Mouse (Mus musculus): ENCODE results near the gene Cdkl3. TPM values are rescaled to one million over a fixed set of nuclear protein-coding genes. Genes with fewer than 3 reads are reported as not detected.
A peak's percentile ranks its signal among the peaks of the same experiment; 100 is the strongest.

The Cdkl3 gene
- polyA plus RNA-seq, 1 experiment from 2014 or later, result 9.4 TPM

DNA sequence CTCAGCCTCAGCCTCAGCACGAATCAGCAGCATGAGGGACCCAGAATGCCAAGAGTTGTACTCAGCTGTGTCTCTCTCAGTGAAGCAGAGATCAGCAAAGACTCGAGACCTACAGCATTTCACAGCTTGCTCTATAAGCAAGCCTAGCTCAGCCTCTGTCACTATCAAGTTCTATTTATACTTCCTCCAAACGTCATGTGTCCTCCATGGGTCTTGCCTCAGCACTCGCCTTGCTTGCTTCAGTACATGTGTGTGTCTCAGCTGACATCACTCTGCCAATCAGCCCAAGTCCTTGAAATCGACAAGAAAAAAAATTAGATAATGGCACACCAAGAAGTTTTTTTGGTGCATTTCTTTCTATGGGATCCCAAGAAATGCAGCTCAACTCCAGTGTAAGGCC lies 52.2 kb downstream of the Cdkl3 start:
- 45% methylated on average over 5 of the region's 5 CpGs for WGBS
- no peak for ATAC-seq (ENCODE audit: insufficient number of reproducible peaks, low FRiP score)
- H3K27me3 ChIP-seq (replicated peaks), result no peaks in the 10 kb centered on the region
- H3K4me3 ChIP-seq, result no peak overlapping the region
- H3K4me1 ChIP-seq (replicated peaks), result 0 out of 2 replicates have a peak, but pooled peaks cover 16% of the 10 kb centered on the region
- H3K9ac ChIP-seq, result no peak overlapping the region
- H3K27ac ChIP-seq (ENCODE audit: poor library complexity, severe bottlenecking), result peak overlapping the region; percentile 57; the same call in 1 of the 2 replicates
- H3K36me3 ChIP-seq, result no peaks in the 10 kb centered on the region
- H3K4me2 ChIP-seq, result no peak overlapping the region
- H3K9me3 ChIP-seq (replicated peaks), result no peaks in the 10 kb centered on the region

DNA sequence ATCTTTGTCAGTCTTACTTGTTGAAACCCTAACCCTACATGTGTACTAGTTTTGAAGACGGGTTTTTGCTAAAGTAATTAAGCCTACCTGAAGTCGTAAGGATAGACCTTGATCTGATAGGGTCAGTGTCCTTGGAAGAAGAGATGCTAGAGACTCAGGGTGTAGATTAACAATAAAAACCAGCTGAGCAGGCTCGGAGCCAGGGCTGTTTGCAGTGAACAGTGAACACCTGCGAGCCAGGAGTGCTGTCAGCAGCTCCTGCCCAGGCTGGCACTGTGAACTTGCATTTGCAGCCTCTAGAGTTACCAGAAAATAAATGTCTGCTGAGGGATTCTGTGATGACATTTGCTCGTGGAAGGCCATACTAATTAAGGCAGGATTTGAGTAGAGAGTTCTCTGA lies 55.0 kb downstream of the Cdkl3 start:
- Histone ChIP-seq H3K4me1 (replicated peaks) (0 out of 2 replicates have a peak, but pooled peaks cover 9% of the 10 kb centered on the region), H3K9ac (no peak overlapping the region), H3K36me3 (no peaks in the 10 kb centered on the region), H3K4me2 (no peak overlapping the region), H3K9me3 (replicated peaks) (no peaks in the 10 kb centered on the region), H3K27ac (ENCODE audit: poor library complexity, severe bottlenecking) (no peak overlapping the region), H3K4me3 (no peak overlapping the region), H3K27me3 (replicated peaks) (no peaks in the 10 kb centered on the region)
- WGBS, result 67% methylated on average over 5 of the region's 5 CpGs
- ATAC-seq (ENCODE audit: insufficient number of reproducible peaks, low FRiP score), result no peak

DNA sequence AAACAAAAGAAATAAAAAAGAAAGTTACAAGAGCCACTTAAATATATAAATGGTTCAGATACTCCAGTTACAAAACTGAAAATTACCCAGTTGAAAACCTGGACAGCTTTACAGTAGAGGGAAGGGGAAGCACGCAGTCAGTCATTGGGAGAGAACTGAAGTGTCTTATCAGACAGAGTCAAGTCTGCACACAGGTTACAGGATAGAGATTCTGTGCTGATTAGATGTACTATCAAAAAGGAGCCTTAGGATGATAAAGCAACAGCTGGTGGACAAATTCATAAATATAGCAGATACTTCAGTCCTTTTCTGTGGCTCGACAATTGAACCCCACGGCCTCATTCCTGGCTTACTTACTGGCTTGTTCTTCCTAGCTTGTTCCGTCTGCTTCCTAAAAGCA lies 56.3 kb downstream of the Cdkl3 start:
- Histone ChIP-seq H3K4me2 (no peak overlapping the region), H3K27ac (ENCODE audit: poor library complexity, severe bottlenecking) (no peak overlapping the region), H3K36me3 (no peaks in the 10 kb centered on the region), H3K4me1 (replicated peaks) (0 out of 2 replicates have a peak, but pooled peaks cover 9% of the 10 kb centered on the region), H3K4me3 (no peak overlapping the region), H3K27me3 (replicated peaks) (no peaks in the 10 kb centered on the region), H3K9ac (no peak overlapping the region), H3K9me3 (replicated peaks) (no peaks in the 10 kb centered on the region)
- ATAC-seq (ENCODE audit: insufficient number of reproducible peaks, low FRiP score), result no peak
- WGBS, result 84% methylated on average over 4 of the region's 4 CpGs

DNA sequence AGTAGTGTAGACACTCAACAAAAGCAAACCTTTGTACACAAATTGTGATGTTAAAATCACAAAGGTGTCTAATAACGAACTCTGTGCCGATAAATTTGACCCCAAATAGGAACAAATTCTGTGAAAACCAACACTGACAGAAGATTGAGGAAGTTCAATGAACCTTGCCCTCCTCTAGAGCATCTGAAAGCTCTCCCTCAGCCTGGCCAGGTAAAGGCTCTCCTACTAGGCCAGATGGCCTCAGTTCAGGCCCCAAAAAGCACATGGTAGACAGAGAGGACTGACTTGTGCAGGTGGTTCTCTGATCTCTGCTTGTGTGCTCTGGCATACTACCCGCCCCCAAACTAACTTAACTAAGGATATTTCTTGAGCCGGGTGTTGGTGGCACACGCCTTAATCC lies 58.4 kb downstream of the Cdkl3 start:
- Histone ChIP-seq H3K4me2 (no peak overlapping the region), H3K36me3 (no peaks in the 10 kb centered on the region), H3K4me1 (replicated peaks) (peaks cover 3% of the 10 kb centered on the region; the same call in 1 of the 2 replicates), H3K9ac (no peak overlapping the region), H3K4me3 (no peak overlapping the region), H3K27me3 (replicated peaks) (no peaks in the 10 kb centered on the region), H3K27ac (ENCODE audit: poor library complexity, severe bottlenecking) (no peak overlapping the region), H3K9me3 (replicated peaks) (no peaks in the 10 kb centered on the region)
- no peak for ATAC-seq (ENCODE audit: insufficient number of reproducible peaks, low FRiP score)
- WGBS, result 89% methylated on average over 5 of the region's 5 CpGs

DNA sequence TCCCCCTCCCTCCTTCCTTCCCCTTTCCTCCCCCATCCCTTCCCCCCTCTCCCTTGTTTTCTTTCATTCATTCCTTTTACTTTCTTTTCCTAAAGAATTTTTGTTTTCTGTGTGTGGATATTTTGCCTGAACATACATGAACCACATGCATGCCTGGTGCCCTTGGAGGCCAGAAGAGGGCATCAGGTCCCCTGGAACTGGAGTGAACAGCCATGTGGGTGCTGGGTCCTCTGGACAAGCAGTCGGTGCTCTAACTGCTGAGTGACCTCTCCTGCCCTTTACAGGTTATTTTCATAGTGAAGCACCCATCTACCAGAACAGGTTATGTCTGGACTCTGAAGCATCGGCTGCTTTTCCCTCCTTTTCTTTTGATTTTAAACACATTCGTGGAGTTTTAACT lies 60.4 kb downstream of the Cdkl3 start:
- WGBS, result 47% methylated on average over 3 of the region's 3 CpGs
- Histone ChIP-seq H3K27ac (ENCODE audit: poor library complexity, severe bottlenecking) (no peak overlapping the region), H3K36me3 (no peaks in the 10 kb centered on the region), H3K9me3 (replicated peaks) (no peaks in the 10 kb centered on the region), H3K9ac (no peak overlapping the region), H3K4me1 (replicated peaks) (peaks cover 3% of the 10 kb centered on the region; the same call in 1 of the 2 replicates), H3K4me2 (no peak overlapping the region), H3K27me3 (replicated peaks) (no peaks in the 10 kb centered on the region), H3K4me3 (no peak overlapping the region)
- no peak for ATAC-seq (ENCODE audit: insufficient number of reproducible peaks, low FRiP score)

DNA sequence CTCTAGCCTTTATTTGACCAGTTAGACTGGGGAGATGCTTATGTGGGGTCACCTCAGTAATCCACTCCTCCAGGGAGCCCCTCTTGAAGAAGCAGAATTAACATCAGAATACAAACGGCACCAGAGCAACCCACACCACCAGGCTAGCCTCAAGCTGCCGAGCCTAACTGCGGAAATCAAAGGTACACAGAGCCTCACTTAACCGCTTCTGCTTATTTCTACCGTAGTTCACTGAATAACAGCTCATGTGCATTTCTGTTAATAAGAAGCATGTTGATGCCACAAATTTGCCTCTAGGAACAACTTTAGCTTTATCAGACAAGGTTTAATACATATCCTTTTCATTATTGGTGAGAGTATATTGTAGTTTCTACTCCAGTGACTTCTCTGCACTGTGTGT lies 61.8 kb downstream of the Cdkl3 start:
- H3K4me3 ChIP-seq, result no peak overlapping the region
- no peaks in the 10 kb centered on the region for H3K36me3 ChIP-seq
- H3K9ac ChIP-seq, result 0 out of 2 replicates have a peak overlapping the region, but pooled peaks have one; percentile 55
- H3K27me3 ChIP-seq (replicated peaks), result no peaks in the 10 kb centered on the region
- no peak for ATAC-seq (ENCODE audit: insufficient number of reproducible peaks, low FRiP score)
- peaks cover 3% of the 10 kb centered on the region; the same call in 1 of the 2 replicates for H3K4me1 ChIP-seq (replicated peaks)
- WGBS, result 20% methylated on average over 5 of the region's 5 CpGs
- no peaks in the 10 kb centered on the region for H3K9me3 ChIP-seq (replicated peaks)
- H3K27ac ChIP-seq (ENCODE audit: poor library complexity, severe bottlenecking), result no peak overlapping the region
- no peak overlapping the region for H3K4me2 ChIP-seq

DNA sequence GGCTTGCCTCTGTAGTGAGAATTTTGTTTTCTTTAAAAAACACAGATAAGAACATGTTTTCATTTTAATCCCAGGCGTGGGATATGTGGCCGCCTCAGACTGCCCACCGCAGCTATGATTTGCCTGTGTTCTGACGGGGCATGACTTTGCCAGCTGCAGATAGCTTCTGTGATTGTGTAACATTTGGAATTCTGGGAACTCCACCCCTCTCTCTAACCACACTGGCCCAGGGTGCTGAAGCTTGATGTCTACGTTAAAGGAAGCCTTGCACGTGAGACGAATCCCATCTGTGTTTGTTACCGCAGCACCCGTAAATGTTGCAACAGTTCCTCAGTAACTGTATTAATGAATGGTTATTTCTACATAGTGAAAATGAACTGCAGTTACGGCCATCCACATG lies 67.7 kb downstream of the Cdkl3 start:
- 73% methylated on average over 10 of the region's 10 CpGs for WGBS
- Histone ChIP-seq H3K27me3 (replicated peaks) (no peaks in the 10 kb centered on the region), H3K9ac (no peak overlapping the region), H3K4me3 (no peak overlapping the region), H3K27ac (ENCODE audit: poor library complexity, severe bottlenecking) (no peak overlapping the region), H3K9me3 (replicated peaks) (no peaks in the 10 kb centered on the region), H3K4me1 (replicated peaks) (0 out of 2 replicates have a peak, but pooled peaks cover 4% of the 10 kb centered on the region), H3K36me3 (no peaks in the 10 kb centered on the region), H3K4me2 (no peak overlapping the region)
- ATAC-seq (ENCODE audit: insufficient number of reproducible peaks, low FRiP score), result no peak

DNA sequence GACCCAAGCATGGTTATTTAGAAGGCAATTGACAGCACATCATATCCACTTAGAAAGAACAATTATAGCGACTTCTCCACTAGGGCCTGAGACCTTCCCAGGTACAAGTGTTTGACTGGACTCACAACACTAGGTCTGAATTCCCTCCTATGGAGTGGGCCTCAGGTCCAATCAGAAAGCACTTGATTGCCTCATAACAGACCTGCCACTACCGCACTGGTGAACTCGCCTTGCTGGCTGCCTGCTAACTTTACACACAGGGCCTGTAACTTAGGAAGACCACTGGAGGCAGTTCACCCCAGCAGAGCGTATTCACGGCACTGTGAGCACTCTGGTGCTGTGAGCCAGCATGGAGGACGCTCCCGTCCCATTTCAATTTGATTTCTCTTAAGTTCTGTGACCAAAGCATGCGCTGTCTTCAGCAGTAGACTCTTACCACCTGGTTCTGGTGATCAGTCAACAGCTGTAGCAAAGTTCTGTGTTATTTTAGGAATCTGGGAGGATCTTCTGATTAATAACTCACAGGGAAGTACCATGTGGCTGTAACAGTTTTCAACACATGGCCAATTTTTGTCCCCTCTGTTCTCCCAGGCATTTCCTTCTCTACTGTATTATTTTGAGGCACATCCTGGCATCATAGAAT lies 69.6 kb downstream of the Cdkl3 start:
- Histone ChIP-seq H3K27me3 (replicated peaks) (no peaks in the 10 kb centered on the region), H3K4me1 (replicated peaks) (peaks cover 10% of the 10 kb centered on the region; the same call in 1 of the 2 replicates), H3K4me3 (no peak overlapping the region), H3K36me3 (no peaks in the 10 kb centered on the region), H3K9ac (no peak overlapping the region), H3K4me2 (no peak overlapping the region), H3K27ac (ENCODE audit: poor library complexity, severe bottlenecking) (no peak overlapping the region), H3K9me3 (replicated peaks) (no peaks in the 10 kb centered on the region)
- ATAC-seq (ENCODE audit: insufficient number of reproducible peaks, low FRiP score), result no peak
- 81% methylated on average over 8 of the region's 8 CpGs for WGBS

DNA sequence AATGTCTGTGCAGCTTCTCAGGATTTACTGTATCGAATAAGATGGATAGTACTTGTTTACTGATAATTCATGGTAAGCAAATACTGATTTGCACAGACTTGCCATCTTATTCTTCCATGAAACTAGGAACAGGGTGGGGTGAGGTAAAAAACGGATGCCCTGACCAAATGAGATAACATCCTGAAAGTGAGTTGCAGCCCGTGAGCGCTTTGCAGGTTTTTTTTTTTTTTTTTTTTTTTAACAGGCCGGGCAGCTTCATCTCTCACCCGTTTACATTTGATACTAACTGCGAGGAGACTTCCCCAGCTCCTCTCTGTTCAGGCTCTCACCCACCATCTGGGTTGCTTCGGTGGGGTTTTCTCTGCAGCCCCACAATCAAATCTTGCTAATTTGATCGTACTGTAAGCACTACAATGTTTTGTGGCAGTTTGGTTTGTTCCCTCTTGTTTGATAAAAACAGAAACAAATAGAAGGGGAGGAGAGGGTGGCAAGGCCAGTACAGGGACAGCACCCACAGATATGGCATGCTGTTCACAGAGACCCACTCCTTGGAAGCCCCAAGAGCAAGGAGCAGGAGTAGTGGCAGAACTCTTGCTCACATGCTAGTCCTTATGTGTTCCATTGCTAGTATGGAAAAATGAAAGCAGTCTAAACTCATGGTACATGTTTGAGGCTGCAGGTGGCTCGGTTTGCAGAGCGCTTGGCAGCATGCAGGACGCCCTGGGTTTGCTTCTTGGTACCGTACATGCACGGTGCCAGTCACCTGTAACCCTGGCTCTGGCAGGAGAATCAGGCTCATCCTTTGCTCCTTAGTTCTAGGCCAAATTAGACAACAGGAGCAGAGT lies 70.8 kb downstream of the Cdkl3 start:
- Histone ChIP-seq H3K9me3 (replicated peaks) (no peaks in the 10 kb centered on the region), H3K27ac (ENCODE audit: poor library complexity, severe bottlenecking) (no peak overlapping the region), H3K36me3 (no peaks in the 10 kb centered on the region), H3K4me2 (no peak overlapping the region), H3K4me3 (no peak overlapping the region), H3K9ac (no peak overlapping the region), H3K4me1 (replicated peaks) (peaks cover 13% of the 10 kb centered on the region), H3K27me3 (replicated peaks) (no peaks in the 10 kb centered on the region)
- no peak for ATAC-seq (ENCODE audit: insufficient number of reproducible peaks, low FRiP score)
- 59% methylated on average over 14 of the region's 14 CpGs for WGBS

DNA sequence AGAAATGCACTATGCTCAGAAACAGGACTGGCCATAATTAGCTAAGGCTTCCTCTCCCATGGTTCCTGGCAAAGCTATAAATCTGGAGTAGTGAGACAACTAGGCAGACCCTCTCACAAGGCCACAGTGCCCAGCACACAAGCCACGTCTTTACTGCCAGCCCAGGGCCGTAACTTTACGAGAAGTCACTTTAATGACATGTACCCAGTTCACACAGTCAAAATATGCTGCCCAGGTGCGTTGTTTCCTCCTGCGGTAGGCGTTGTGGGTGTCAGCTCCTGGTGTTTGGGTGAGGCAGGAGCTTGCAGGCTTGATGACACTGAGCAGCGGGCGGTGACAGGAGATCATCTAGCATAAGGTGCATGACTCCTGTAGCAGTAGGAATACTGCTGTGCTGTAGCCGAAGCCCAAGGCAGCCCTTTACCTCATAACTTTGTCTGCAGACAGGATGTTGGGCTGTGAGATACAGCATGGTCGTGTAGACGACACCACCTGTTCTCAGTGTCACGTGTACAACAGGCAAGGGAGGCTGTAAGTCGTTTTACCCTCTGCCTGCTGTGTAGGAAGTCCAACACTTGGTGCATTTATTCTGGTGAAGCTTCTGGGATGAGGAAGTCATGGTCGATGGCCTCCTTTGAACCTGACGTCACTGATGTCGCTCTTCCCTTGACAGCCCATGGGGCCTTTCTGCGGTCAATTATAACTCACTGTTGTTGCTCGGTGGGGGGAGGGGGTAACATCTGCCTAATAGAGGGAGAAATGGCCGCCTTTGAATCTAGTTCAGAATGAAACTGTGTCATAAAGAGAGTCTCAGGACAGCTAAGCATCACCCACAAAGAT lies 72.0 kb downstream of the Cdkl3 start:
- no peak for ATAC-seq (ENCODE audit: insufficient number of reproducible peaks, low FRiP score)

More for the DNA sequence above, 72.0 kb downstream of the Cdkl3 start:
- H3K36me3 ChIP-seq, result no peaks in the 10 kb centered on the region
- no peak overlapping the region for H3K4me3 ChIP-seq
- no peak overlapping the region for H3K9ac ChIP-seq
- no peaks in the 10 kb centered on the region for H3K9me3 ChIP-seq (replicated peaks)
- no peaks in the 10 kb centered on the region for H3K27me3 ChIP-seq (replicated peaks)
- no peak overlapping the region for H3K27ac ChIP-seq (ENCODE audit: poor library complexity, severe bottlenecking)
- H3K4me1 ChIP-seq (replicated peaks), result peaks cover 17% of the 10 kb centered on the region
- WGBS, result 73% methylated on average over 19 of the region's 19 CpGs
- no peak overlapping the region for H3K4me2 ChIP-seq

Measured in heart, embryonic 12.5 days (tissue).